Mouse (Mus musculus) lung, embryonic 14.5 days (tissue): ENCODE data around the gene Meiob. TPM values are rescaled to one million over a fixed set of nuclear protein-coding genes. Genes with fewer than 3 reads are reported as not detected.

Source experiments
- ATAC-seq: fragments of 200-750 bp; cut with Nextera tagmentation; 2 replicates; pipeline ENCODE4 v1.8.0; 2017; ENCODE audit warnings: mild to moderate bottlenecking, moderate TSS enrichment, moderate library complexity; ENCODE audit not compliant: insufficient read depth
- DNase-seq: peaks from one replicate; pipeline ENCODE4 v3.0.0-alpha.2; 2015
- H3K27ac ChIP-seq: fragments of 300-500 bp; sonication (generic); 2 replicates; pipeline ENCODE4 v1.5.1; 2014; ENCODE audit warnings: low read depth, mild to moderate bottlenecking, moderate library complexity
- H3K27me3 ChIP-seq: fragments of 300-500 bp; sonication (generic); 2 replicates; pipeline ENCODE4 v1.6.1; 2014; ENCODE audit warnings: low read length, control low read depth; ENCODE audit not compliant: insufficient read depth
- H3K36me3 ChIP-seq: fragments of 300-500 bp; sonication (generic); 2 replicates; pipeline ENCODE4 v1.6.1; 2014; ENCODE audit warnings: control low read depth; ENCODE audit not compliant: insufficient read depth
- H3K4me1 ChIP-seq: fragments of 300-500 bp; sonication (generic); 2 replicates; pipeline ENCODE4 v1.6.1; 2014; ENCODE audit warnings: antibody characterized with exemption, control low read depth; ENCODE audit not compliant: insufficient read depth
- H3K4me2 ChIP-seq: fragments of 300-500 bp; sonication (generic); 2 replicates; pipeline ENCODE4 v1.6.1; 2014; ENCODE audit warnings: mild to moderate bottlenecking
- H3K4me3 ChIP-seq: fragments of 300-500 bp; sonication (generic); 2 replicates; pipeline ENCODE4 v1.5.1; 2014; ENCODE audit warnings: low read depth, low read length
- H3K9ac ChIP-seq: fragments of 300-500 bp; sonication (generic); 2 replicates; pipeline ENCODE4 v1.6.1; 2014
- H3K9me3 ChIP-seq: fragments of 300-500 bp; sonication (generic); 2 replicates; pipeline ENCODE4 v1.6.1; 2016; ENCODE audit warnings: low read depth, low read length, control low read depth
- CTCF ChIP-seq: IDR thresholded peaks from 2 replicates; pipeline ENCODE4 v1.5.1; 2016; ENCODE audit warnings: antibody characterized with exemption, low read depth
- WGBS: fragments of 180-500 bp; shearing (Covaris S2); extraction: QIAGEN DNeasy Blood & Tissue Kit; methylation state at CpG from one replicate; pipeline ENCODE4 v1.1.7; 2014; 5-methylcytosine and 5-hydroxymethylcytosine counted together
- polyA plus RNA-seq: library from polyadenylated mRNA; unstranded; fragments of >200 nt; fragmentation: Nextera tagmentation; extraction: Ambion mirVana; gene quantifications from 2 replicates; pipeline ENCODE4 v1.2.1, GENCODE M21; 2014

Gene Meiob
- polyA plus RNA-seq, 1 experiment from 2014 or later, result not detected

- DNase-seq (no peak), ATAC-seq (no peak)
- no peaks in the 10 kb centered on the region for H3K36me3 ChIP-seq
- H3K4me3 ChIP-seq, result no peak overlapping the region
- peaks cover 5% of the 10 kb centered on the region; the same call in 1 of the 2 replicates for H3K27me3 ChIP-seq
- no peaks in the 10 kb centered on the region for H3K4me1 ChIP-seq
- H3K9ac ChIP-seq, result no peak overlapping the region
- WGBS, result 83% methylated on average over 5 of the region's 5 CpGs
- H3K4me2 ChIP-seq, result no peak overlapping the region
- peak; percentile 22; the same call in 1 of the 2 replicates for TF ChIP-seq CTCF
- no peaks in the 10 kb centered on the region for H3K9me3 ChIP-seq
- no peak overlapping the region for H3K27ac ChIP-seq
Measured at GRCm38 (mm10) chr17:24773241-24773640, 30.8 kb upstream of the Meiob start.

GRCm38 (mm10) chr17:24775173-24775572 is 28.9 kb upstream of the Meiob start:
- Histone ChIP-seq H3K4me2 (no peak overlapping the region), H3K27me3 (no peaks in the 10 kb centered on the region), H3K27ac (no peak overlapping the region), H3K9ac (no peak overlapping the region), H3K9me3 (no peaks in the 10 kb centered on the region), H3K4me3 (no peak overlapping the region), H3K4me1 (no peaks in the 10 kb centered on the region), H3K36me3 (no peaks in the 10 kb centered on the region)
- TF ChIP-seq CTCF, result no peak
- ATAC-seq, result no peak
- 65% methylated on average over 8 of the region's 8 CpGs for WGBS
- DNase-seq, result no peak

- 65% methylated on average over 2 of the region's 2 CpGs for WGBS
- H3K9me3 ChIP-seq, result no peaks in the 10 kb centered on the region
- no peaks in the 10 kb centered on the region for H3K36me3 ChIP-seq
- H3K9ac ChIP-seq, result no peak overlapping the region
- H3K4me1 ChIP-seq, result no peaks in the 10 kb centered on the region
- TF ChIP-seq CTCF, result no peak
- H3K27ac ChIP-seq, result no peak overlapping the region
- ATAC-seq (peak; percentile 35; the same call in 1 of the 2 replicates), DNase-seq (peak; percentile 35)
- H3K4me3 ChIP-seq, result no peak overlapping the region
- H3K4me2 ChIP-seq, result no peak overlapping the region
- no peaks in the 10 kb centered on the region for H3K27me3 ChIP-seq
Measured at GRCm38 (mm10) chr17:24777073-24777472, 27.0 kb upstream of the Meiob start.

GRCm38 (mm10) chr17:24780821-24781220 is 23.3 kb upstream of the Meiob start:
- Histone ChIP-seq H3K4me2 (no peak overlapping the region), H3K9ac (no peak overlapping the region), H3K9me3 (no peaks in the 10 kb centered on the region), H3K36me3 (no peaks in the 10 kb centered on the region), H3K4me1 (no peaks in the 10 kb centered on the region), H3K4me3 (no peak overlapping the region), H3K27ac (no peak overlapping the region), H3K27me3 (no peaks in the 10 kb centered on the region)
- 87% methylated on average over 2 of the region's 2 CpGs for WGBS
- no peak for ATAC-seq
- no peak for DNase-seq
- TF ChIP-seq CTCF, result no peak

DNA sequence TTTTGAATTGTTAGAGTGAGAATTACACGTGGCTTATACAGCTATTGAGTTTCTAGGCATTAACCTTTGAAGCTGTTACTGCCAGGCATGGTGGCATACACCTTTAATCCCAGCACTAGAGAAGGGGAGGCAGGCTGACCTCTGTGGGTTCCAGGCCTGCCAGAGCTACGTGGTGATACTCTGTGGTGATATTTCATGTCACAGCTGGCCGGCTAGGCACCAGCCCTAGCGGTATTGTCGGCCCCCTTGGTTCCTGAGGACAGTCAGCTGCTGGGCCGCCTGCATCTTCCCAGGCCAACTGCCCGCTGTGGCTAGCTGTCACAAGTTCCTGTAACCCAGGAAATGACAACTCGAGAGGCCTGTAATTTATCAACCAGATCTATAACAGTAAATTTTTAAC is 11.9 kb upstream of the Meiob start:
- Histone ChIP-seq H3K4me1 (no peaks in the 10 kb centered on the region), H3K27me3 (no peaks in the 10 kb centered on the region), H3K27ac (no peak overlapping the region), H3K9me3 (no peaks in the 10 kb centered on the region), H3K9ac (no peak overlapping the region), H3K4me2 (no peak overlapping the region), H3K36me3 (no peaks in the 10 kb centered on the region), H3K4me3 (no peak overlapping the region)
- WGBS, result 35% methylated on average over 8 of the region's 8 CpGs
- no peak for TF ChIP-seq CTCF
- ATAC-seq (no peak), DNase-seq (no peak)

- Histone ChIP-seq H3K4me3 (no peak overlapping the region), H3K9ac (no peak overlapping the region), H3K27me3 (no peaks in the 10 kb centered on the region), H3K9me3 (no peaks in the 10 kb centered on the region), H3K36me3 (no peaks in the 10 kb centered on the region), H3K27ac (no peak overlapping the region), H3K4me2 (no peak overlapping the region), H3K4me1 (no peaks in the 10 kb centered on the region)
- TF ChIP-seq CTCF, result no peak
- no peak for ATAC-seq
- peak; percentile 22 for DNase-seq
- 51% methylated on average over 12 of the region's 12 CpGs for WGBS
Measured at GRCm38 (mm10) chr17:24794791-24795190, 9.3 kb upstream of the Meiob start.

DNA sequence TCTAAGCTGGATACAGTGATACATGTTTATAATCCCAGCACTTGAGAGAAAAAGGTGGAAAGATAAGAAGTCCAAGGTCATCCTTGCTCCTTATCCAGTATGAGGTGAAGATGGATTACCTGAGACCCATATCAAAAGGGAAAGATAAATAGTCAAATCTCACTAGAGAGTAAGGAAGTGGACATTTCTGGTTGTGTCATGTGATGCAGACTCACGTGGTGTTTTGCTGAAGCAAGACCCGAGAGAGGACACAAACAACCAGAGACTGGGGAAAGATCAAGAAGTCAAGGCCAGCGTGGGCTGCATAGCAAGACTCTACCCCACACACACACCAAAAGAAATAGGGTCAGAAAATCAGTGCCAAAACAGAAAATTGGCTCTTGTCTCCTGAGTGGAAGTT is 7.1 kb upstream of the Meiob start:
- H3K27me3 ChIP-seq, result no peaks in the 10 kb centered on the region
- H3K36me3 ChIP-seq, result no peaks in the 10 kb centered on the region
- H3K9ac ChIP-seq, result no peak overlapping the region
- no peaks in the 10 kb centered on the region for H3K4me1 ChIP-seq
- no peaks in the 10 kb centered on the region for H3K9me3 ChIP-seq
- H3K4me3 ChIP-seq, result no peak overlapping the region
- no peak overlapping the region for H3K27ac ChIP-seq
- DNase-seq (no peak), ATAC-seq (no peak)
- WGBS, result 48% methylated on average over 3 of the region's 3 CpGs
- no peak for TF ChIP-seq CTCF
- no peak overlapping the region for H3K4me2 ChIP-seq

DNA sequence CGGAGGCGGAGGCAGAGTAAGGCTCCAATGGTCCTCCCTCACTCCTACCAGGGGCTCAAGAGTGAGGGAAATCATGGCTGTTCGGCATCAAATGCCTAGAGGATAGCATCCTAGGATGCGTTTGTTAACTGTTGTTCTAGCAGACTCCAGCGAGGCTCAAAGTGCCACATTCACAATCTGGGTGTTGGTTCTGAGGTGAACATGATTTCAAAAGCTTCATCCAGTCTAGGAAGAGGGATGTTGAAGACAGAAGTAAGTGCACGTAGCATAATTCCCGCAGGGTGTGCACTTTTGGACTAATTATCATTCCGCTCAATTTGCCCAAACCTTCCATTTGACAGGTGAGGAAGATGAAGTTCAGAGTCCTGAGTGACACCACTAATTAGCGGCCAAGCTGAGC is 5.9 kb upstream of the Meiob start:
- no peak overlapping the region for H3K4me2 ChIP-seq
- ATAC-seq, result no peak
- TF ChIP-seq CTCF, result no peak
- no peaks in the 10 kb centered on the region for H3K36me3 ChIP-seq
- no peaks in the 10 kb centered on the region for H3K9me3 ChIP-seq
- no peak overlapping the region for H3K9ac ChIP-seq
- 53% methylated on average over 9 of the region's 9 CpGs for WGBS
- no peaks in the 10 kb centered on the region for H3K4me1 ChIP-seq
- 0 out of 2 replicates have a peak, but pooled peaks cover 2% of the 10 kb centered on the region for H3K27me3 ChIP-seq
- no peak overlapping the region for H3K4me3 ChIP-seq
- no peak overlapping the region for H3K27ac ChIP-seq
- DNase-seq, result no peak
